Mouse (Mus musculus) NIH3T3 (cell line): ENCODE data around the gene Olfr432.
"Not testable (repeated sequence)": the region's sequence is repeated elsewhere in the genome, so short reads cannot be mapped to it uniquely, and the experiment has no call there.

Source experiments
- DNase-seq: peaks from one replicate; pipeline ENCODE4 v3.0.0-alpha.2; 2012; ENCODE audit warnings: low read depth

The Olfr432 gene

GRCm38 (mm10) chr1:174048893-174049292, at the start of gene Olfr432:
Gene Olfr432, plus strand, starts transcription at chr1:174049205.
- peak; percentile 60 for DNase-seq

GRCm38 (mm10) chr1:174004352-174005109, 44.5 kb upstream of the Olfr432 start:
- DNase-seq = not testable (repeated sequence)

- not testable (repeated sequence) for DNase-seq
Measured at GRCm38 (mm10) chr1:174007050-174007449, 42.0 kb upstream of the Olfr432 start.

- peak; percentile 79 for DNase-seq
Measured at GRCm38 (mm10) chr1:174031698-174032097, 17.3 kb upstream of the Olfr432 start, which contains the start of gene Ifi205. Gene Ifi205, minus strand, starts transcription at chr1:174031810.

GRCm38 (mm10) chr1:174035841-174036240, 13.2 kb upstream of the Olfr432 start:
- peak; percentile 1 for DNase-seq

GRCm38 (mm10) chr1:174038480-174038879, 10.5 kb upstream of the Olfr432 start:
- peak; percentile 65 for DNase-seq

- DNase-seq = peak; percentile 55
Measured at GRCm38 (mm10) chr1:174040523-174041177, 8.4 kb upstream of the Olfr432 start, which contains the start of gene Olfr433. Gene Olfr433, plus strand, starts transcription at chr1:174040705.

- DNase-seq = peak; percentile 1
Measured at GRCm38 (mm10) chr1:174042091-174042884, 6.7 kb upstream of the Olfr432 start.

- DNase-seq = peak; percentile 87
Measured at GRCm38 (mm10) chr1:174044431-174044830, 4.6 kb upstream of the Olfr432 start.

GRCm38 (mm10) chr1:174048227-174048626, 778 bp upstream of the Olfr432 start:
- not testable (repeated sequence) for DNase-seq

GRCm38 (mm10) chr1:174049357-174049756, 352 bp downstream of the Olfr432 start:
- DNase-seq = not testable (repeated sequence)

GRCm38 (mm10) chr1:174050532-174050931, 1.5 kb downstream of the Olfr432 start:
- DNase-seq = no peak

- DNase-seq = no peak
Measured at GRCm38 (mm10) chr1:174051515-174051914, 2.5 kb downstream of the Olfr432 start.

GRCm38 (mm10) chr1:174051931-174052536, 3.0 kb downstream of the Olfr432 start:
- DNase-seq = no peak

GRCm38 (mm10) chr1:174052981-174053380, 4.0 kb downstream of the Olfr432 start:
- DNase-seq = peak; percentile 67

GRCm38 (mm10) chr1:174055248-174055647, 6.2 kb downstream of the Olfr432 start:
- no peak for DNase-seq

- no peak for DNase-seq
Measured at GRCm38 (mm10) chr1:174066305-174066704, 17.3 kb downstream of the Olfr432 start, which contains the start of gene Olfr430. Gene Olfr430, plus strand, starts transcription at chr1:174066605.

- no peak for DNase-seq
Measured at GRCm38 (mm10) chr1:174084031-174084430, 35.0 kb downstream of the Olfr432 start, which contains the start of gene Olfr429. Gene Olfr429, plus strand, starts transcription at chr1:174084331.

- no peak for DNase-seq
Measured at GRCm38 (mm10) chr1:174096591-174096990, 47.6 kb downstream of the Olfr432 start, which contains the start of gene Olfr427. Gene Olfr427, plus strand, starts transcription at chr1:174096891.

GRCm38 (mm10) chr1:174103735-174104134, 54.7 kb downstream of the Olfr432 start:
- peak; percentile 69 for DNase-seq
